Mouse (Mus musculus): ENCODE measurements around the gene Cbarp.

The Cbarp gene

GRCm38 (mm10) chr10:80144864-80145838 is 4.5 kb upstream of the Cbarp start:
- H3K9me3 ChIP-seq (ENCODE audit: low read length), result no peaks in the 10 kb centered on the region
- H3K4me3 ChIP-seq (replicated peaks; ENCODE audit: low read length), result peak overlapping the region; percentile 90
- H3K36me3 ChIP-seq (ENCODE audit: insufficient read depth, low read length), result peaks cover 50% of the 10 kb centered on the region
- TF ChIP-seq CTCF (conservative IDR thresholded peaks at IDR 0.05; ENCODE audit: low read length) (peak; percentile 50), NANOG (IDR thresholded peaks at IDR 0.05; ENCODE audit: borderline replicate concordance, low read length) (no peak)
- peaks cover 68% of the 10 kb centered on the region for H3K4me1 ChIP-seq (replicated peaks; ENCODE audit: low read depth, low read length)
- no peaks in the 10 kb centered on the region for H3K27me3 ChIP-seq (ENCODE audit: insufficient read depth, low read length)

GRCm38 (mm10) chr10:80144159-80144558 is 3.5 kb upstream of the Cbarp start:
- TF ChIP-seq CTCF (conservative IDR thresholded peaks at IDR 0.05; ENCODE audit: low read length), result no peak
- TF ChIP-seq POU5F1 (IDR thresholded peaks at IDR 0.05; ENCODE audit: borderline replicate concordance, low read length), result no peak
- TF ChIP-seq NANOG (IDR thresholded peaks at IDR 0.05; ENCODE audit: borderline replicate concordance, low read length), result no peak
- Histone ChIP-seq H3K4me1 (replicated peaks; ENCODE audit: low read depth, low read length) (peaks cover 77% of the 10 kb centered on the region), H3K4me3 (replicated peaks; ENCODE audit: low read length) (0 out of 2 replicates have a peak overlapping the region, but pooled peaks have one; percentile 90), H3K9me3 (ENCODE audit: low read length) (no peaks in the 10 kb centered on the region), H3K36me3 (ENCODE audit: insufficient read depth, low read length) (peaks cover 50% of the 10 kb centered on the region), H3K27me3 (ENCODE audit: insufficient read depth, low read length) (no peaks in the 10 kb centered on the region)

- Histone ChIP-seq H3K4me3 (replicated peaks; ENCODE audit: low read length) (0 out of 2 replicates have a peak overlapping the region, but pooled peaks have one; percentile 96), H3K9me3 (ENCODE audit: low read length) (no peaks in the 10 kb centered on the region), H3K4me1 (replicated peaks; ENCODE audit: low read depth, low read length) (peaks cover 77% of the 10 kb centered on the region), H3K36me3 (ENCODE audit: insufficient read depth, low read length) (peaks cover 50% of the 10 kb centered on the region), H3K27me3 (ENCODE audit: insufficient read depth, low read length) (no peaks in the 10 kb centered on the region)
- TF ChIP-seq NANOG (IDR thresholded peaks at IDR 0.05; ENCODE audit: borderline replicate concordance, low read length) (no peak), CTCF (conservative IDR thresholded peaks at IDR 0.05; ENCODE audit: low read length) (no peak), POU5F1 (IDR thresholded peaks at IDR 0.05; ENCODE audit: borderline replicate concordance, low read length) (no peak)
These were observed 3.0 kb upstream of the Cbarp start for GRCm38 (mm10) chr10:80143664-80144063.

GRCm38 (mm10) chr10:80142530-80142925 is 1.9 kb upstream of the Cbarp start:
- Histone ChIP-seq H3K4me3 (replicated peaks; ENCODE audit: low read length) (peak overlapping the region; percentile 96), H3K27me3 (ENCODE audit: insufficient read depth, low read length) (no peaks in the 10 kb centered on the region), H3K4me1 (replicated peaks; ENCODE audit: low read depth, low read length) (peaks cover 83% of the 10 kb centered on the region), H3K36me3 (ENCODE audit: insufficient read depth, low read length) (peaks cover 49% of the 10 kb centered on the region), H3K9me3 (ENCODE audit: low read length) (no peaks in the 10 kb centered on the region)
- TF ChIP-seq CTCF (conservative IDR thresholded peaks at IDR 0.05; ENCODE audit: low read length) (no peak), NANOG (IDR thresholded peaks at IDR 0.05; ENCODE audit: borderline replicate concordance, low read length) (no peak), POU5F1 (IDR thresholded peaks at IDR 0.05; ENCODE audit: borderline replicate concordance, low read length) (no peak)

- H3K4me1 ChIP-seq (replicated peaks; ENCODE audit: low read depth, low read length), result peaks cover 83% of the 10 kb centered on the region
- no peak for TF ChIP-seq NANOG (IDR thresholded peaks at IDR 0.05; ENCODE audit: borderline replicate concordance, low read length)
- no peak for TF ChIP-seq POU5F1 (IDR thresholded peaks at IDR 0.05; ENCODE audit: borderline replicate concordance, low read length)
- TF ChIP-seq CTCF (conservative IDR thresholded peaks at IDR 0.05; ENCODE audit: low read length), result no peak
- H3K4me3 ChIP-seq (replicated peaks; ENCODE audit: low read length), result peak overlapping the region; percentile 96
- peaks cover 43% of the 10 kb centered on the region for H3K36me3 ChIP-seq (ENCODE audit: insufficient read depth, low read length)
- H3K9me3 ChIP-seq (ENCODE audit: low read length), result no peaks in the 10 kb centered on the region
- H3K27me3 ChIP-seq (ENCODE audit: insufficient read depth, low read length), result no peaks in the 10 kb centered on the region; the same call in 1 of the 2 replicates
These were observed 1.3 kb upstream of the Cbarp start for GRCm38 (mm10) chr10:80141786-80142529.

- H3K4me1 ChIP-seq (replicated peaks; ENCODE audit: low read depth, low read length), result peaks cover 81% of the 10 kb centered on the region
- H3K9me3 ChIP-seq (ENCODE audit: low read length), result no peaks in the 10 kb centered on the region
- TF ChIP-seq POU5F1 (IDR thresholded peaks at IDR 0.05; ENCODE audit: borderline replicate concordance, low read length), result no peak
- TF ChIP-seq NANOG (IDR thresholded peaks at IDR 0.05; ENCODE audit: borderline replicate concordance, low read length), result no peak
- TF ChIP-seq CTCF (conservative IDR thresholded peaks at IDR 0.05; ENCODE audit: low read length), result no peak
- H3K27me3 ChIP-seq (ENCODE audit: insufficient read depth, low read length), result no peaks in the 10 kb centered on the region; the same call in 1 of the 2 replicates
- peaks cover 37% of the 10 kb centered on the region for H3K36me3 ChIP-seq (ENCODE audit: insufficient read depth, low read length)
- H3K4me3 ChIP-seq (replicated peaks; ENCODE audit: low read length), result peak overlapping the region; percentile 96
These were observed 608 bp upstream of the Cbarp start for GRCm38 (mm10) chr10:80141243-80141642.

GRCm38 (mm10) chr10:80139975-80140665 is 515 bp downstream of the Cbarp start:
- Histone ChIP-seq H3K4me1 (replicated peaks; ENCODE audit: low read depth, low read length) (peaks cover 81% of the 10 kb centered on the region), H3K27me3 (ENCODE audit: insufficient read depth, low read length) (no peaks in the 10 kb centered on the region; the same call in 1 of the 2 replicates), H3K4me3 (replicated peaks; ENCODE audit: low read length) (peak overlapping the region; percentile 90; the same call in 1 of the 2 replicates), H3K9me3 (ENCODE audit: low read length) (no peaks in the 10 kb centered on the region), H3K36me3 (ENCODE audit: insufficient read depth, low read length) (peaks cover 37% of the 10 kb centered on the region)
- TF ChIP-seq CTCF (conservative IDR thresholded peaks at IDR 0.05; ENCODE audit: low read length) (no peak), NANOG (IDR thresholded peaks at IDR 0.05; ENCODE audit: borderline replicate concordance, low read length) (no peak), POU5F1 (IDR thresholded peaks at IDR 0.05; ENCODE audit: borderline replicate concordance, low read length) (no peak)

GRCm38 (mm10) chr10:80139439-80139775 is 1.2 kb downstream of the Cbarp start:
- Histone ChIP-seq H3K27me3 (ENCODE audit: insufficient read depth, low read length) (no peaks in the 10 kb centered on the region; the same call in 1 of the 2 replicates), H3K9me3 (ENCODE audit: low read length) (no peaks in the 10 kb centered on the region)
- TF ChIP-seq NANOG (IDR thresholded peaks at IDR 0.05; ENCODE audit: borderline replicate concordance, low read length), result no peak
- no peak for TF ChIP-seq CTCF (conservative IDR thresholded peaks at IDR 0.05; ENCODE audit: low read length)
- no peak for TF ChIP-seq POU5F1 (IDR thresholded peaks at IDR 0.05; ENCODE audit: borderline replicate concordance, low read length)

More at GRCm38 (mm10) chr10:80139439-80139775, 1.2 kb downstream of the Cbarp start:
- Histone ChIP-seq H3K4me3 (replicated peaks; ENCODE audit: low read length) (peak overlapping the region; percentile 90), H3K36me3 (ENCODE audit: insufficient read depth, low read length) (peaks cover 37% of the 10 kb centered on the region), H3K4me1 (replicated peaks; ENCODE audit: low read depth, low read length) (peaks cover 81% of the 10 kb centered on the region)

All from E14TG2a.4 (cell line).